Mouse (Mus musculus) CH12.LX (cell line): ENCODE measurements around the gene Fam129c.

ENCODE experiments used
- CTCF ChIP-seq, 2 experiments: IDR thresholded peaks in 1 of 2; conservative IDR thresholded peaks in 1 of 2; 2 replicates each; pipeline ENCODE4 v1.5.1; 2011 to 2012; ENCODE audit warnings: low read depth in 2 of 2, low read length in 2 of 2, improper control_type of control experiment in 1 of 2, inconsistent platforms in 1 of 2, mild to moderate bottlenecking in 1 of 2, moderate library complexity in 1 of 2
- HCFC1 ChIP-seq: IDR thresholded peaks from 2 replicates; pipeline ENCODE4 v1.6.1; 2012; ENCODE audit warnings: low read depth, mild to moderate bottlenecking, inconsistent platforms, low read length, improper control_type of control experiment
- MAZ ChIP-seq: IDR thresholded peaks from 2 replicates; pipeline ENCODE4 v1.6.1; 2012; ENCODE audit warnings: low read depth, mild to moderate bottlenecking, inconsistent platforms, low read length, improper control_type of control experiment, moderate library complexity
- POLR2A ChIP-seq: IDR thresholded peaks from 2 replicates; pipeline ENCODE4 v1.6.1; 2011; ENCODE audit warnings: low read depth, mild to moderate bottlenecking, improper control_type of control experiment, low read length
- RCOR1 ChIP-seq: conservative IDR thresholded peaks from 2 replicates; pipeline ENCODE4 v1.6.1; 2012; ENCODE audit warnings: low read depth, mild to moderate bottlenecking, inconsistent platforms, low read length, improper control_type of control experiment
- ZNF384 ChIP-seq: IDR thresholded peaks from 2 replicates; pipeline ENCODE4 v1.6.1; 2012; ENCODE audit warnings: low read depth, low read length, improper control_type of control experiment, inconsistent platforms

- TF ChIP-seq HCFC1 (peak; percentile 79), CTCF (conservative IDR thresholded peaks at IDR 0.05 in 1 of 2, IDR thresholded peaks at IDR 0.05 in 1 of 2; ENCODE audit: low read depth in 2 of 2, low read length in 2 of 2) (no peak), MAZ (peak; percentile 58; the same call in 1 of the 2 replicates), ZNF384 (no peak), RCOR1 (no peak), POLR2A (peak; percentile 77)
Observed at GRCm38 (mm10) chr8:71610822-71611651, 13.6 kb downstream of the Fam129c start, which contains the start of gene Colgalt1.
